ENCODE assay signal across 18 mouse cellular contexts in genomic region chr15:97864361-97865045, GRCm38 (mm10). TPM values are rescaled to one million over a fixed set of nuclear protein-coding genes. Genes with fewer than 3 reads are reported as not detected.
A peak's percentile ranks its signal among the peaks of the same experiment; 100 is the strongest.
DNase-seq lines count a peak whose midpoint lies in the region; ATAC-seq and TF ChIP-seq lines count a peak whose summit lies in the region.
"Had no signal": no experiment of that assay in that cellular context is flagged by ENCODE, and none has a peak within 500 bp of the region (broad histone marks: within the 10 kb centered on the region; RNA-seq: fewer than 3 reads in every experiment).

No protein-coding gene starts in this region.

- no peak; the same call in 1 of the 2 replicates for ATAC-seq in heart, postnatal 0 days (ENCODE audit: insufficient read depth, low read depth)
- 0 out of 2 replicates have a peak, but pooled peaks have one; percentile 26 for ATAC-seq in liver, embryonic 12.5 days
- ATAC-seq in liver, postnatal 0 days, result no peak; the same call in 1 of the 2 replicates
- no peak for ATAC-seq in G1E (ENCODE audit: extremely low read depth, insufficient number of reproducible peaks, low FRiP score, poor library complexity, severe bottlenecking)
- ATAC-seq: forebrain, embryonic 15.5 days; midbrain, embryonic 16.5 days had no signal

- H3K36me3 ChIP-seq in heart, postnatal 0 days (replicated peaks; ENCODE audit: control insufficient read depth, insufficient read depth, low read length), result no peaks in the 10 kb centered on the region
- peaks cover 5% of the 10 kb centered on the region; the same call in 1 of the 2 replicates for H3K36me3 ChIP-seq in liver, embryonic 12.5 days
- H3K36me3 ChIP-seq in liver, postnatal 0 days (replicated peaks; ENCODE audit: insufficient read depth, low read length), result no peaks in the 10 kb centered on the region
- H3K36me3 ChIP-seq in G1E (replicated peaks) (no peaks in the 10 kb centered on the region), MEL (ENCODE audit: control insufficient read depth in 1 of 2, insufficient read depth in 2 of 2, low read length in 2 of 2) (peaks cover 23 to 28% of the 10 kb centered on the region in 2 experiments)
- H3K36me3 ChIP-seq: embryonic facial prominence, embryonic 12.5 days; forebrain, embryonic 15.5 days had no signal

- H3K4me3 ChIP-seq in heart, postnatal 0 days (ENCODE audit: low read depth, low read length), result no peak overlapping the region
- H3K4me3 ChIP-seq in liver, embryonic 12.5 days, result no peak overlapping the region
- no peak overlapping the region for H3K4me3 ChIP-seq in liver, postnatal 0 days (ENCODE audit: low read depth, low read length)
- H3K4me3 ChIP-seq in G1E (ENCODE audit: low read depth, low read length), result 0 out of 2 replicates have a peak overlapping the region, but pooled peaks have one; percentile 9
- no peak overlapping the region for H3K4me3 ChIP-seq in MEL (ENCODE audit: control insufficient read depth in 1 of 2, insufficient read depth in 1 of 2, low read depth in 2 of 2, low read length in 2 of 2)
- H3K4me3 ChIP-seq: embryonic facial prominence, embryonic 12.5 days; forebrain, embryonic 15.5 days had no signal

- H3K27me3 ChIP-seq in heart, postnatal 0 days (ENCODE audit: control insufficient read depth, insufficient read depth, low read length), result 0 out of 2 replicates have a peak, but pooled peaks cover 5% of the 10 kb centered on the region
- no peaks in the 10 kb centered on the region for H3K27me3 ChIP-seq in liver, embryonic 12.5 days (replicated peaks)
- H3K27me3 ChIP-seq in liver, postnatal 0 days (ENCODE audit: insufficient read depth, low read length), result no peaks in the 10 kb centered on the region
- H3K27me3 ChIP-seq in G1E (ENCODE audit: insufficient read depth, low read length) (peaks cover 7% of the 10 kb centered on the region; the same call in 1 of the 2 replicates), MEL (ENCODE audit: control insufficient read depth in 1 of 2, insufficient read depth in 2 of 2, low read length in 2 of 2) (no peaks in the 10 kb centered on the region)
- H3K27me3 ChIP-seq: embryonic facial prominence, embryonic 12.5 days; forebrain, embryonic 15.5 days had no signal

- TF ChIP-seq CTCF in heart, postnatal 0 days (IDR thresholded peaks at IDR 0.05; ENCODE audit: low read depth), result no peak
- TF ChIP-seq CTCF in liver, postnatal 0 days (IDR thresholded peaks at IDR 0.05; ENCODE audit: low read depth), result no peak
- TF ChIP-seq CTCF in G1E (IDR thresholded peaks at IDR 0.05; ENCODE audit: low read depth, low read length) (no peak), MEL (IDR thresholded peaks at IDR 0.05 in 2 of 3, conservative IDR thresholded peaks at IDR 0.05 in 1 of 3; ENCODE audit: control insufficient read depth in 1 of 3, insufficient read depth in 1 of 3, low read depth in 2 of 3, low read length in 3 of 3, poor library complexity in 1 of 3, severe bottlenecking in 1 of 3) (no peak)

- H3K27ac ChIP-seq in heart, postnatal 0 days (ENCODE audit: low read depth), result 0 out of 2 replicates have a peak overlapping the region, but pooled peaks have one; percentile 36
- H3K27ac ChIP-seq in liver, embryonic 12.5 days, result peak overlapping the region; percentile 57
- no peak overlapping the region for H3K27ac ChIP-seq in liver, postnatal 0 days (ENCODE audit: low read depth)
- peak overlapping the region; percentile 54 for H3K27ac ChIP-seq in MEL (ENCODE audit: control insufficient read depth, low read depth, low read length)
- H3K27ac ChIP-seq: embryonic facial prominence, embryonic 12.5 days; forebrain, embryonic 15.5 days; macrophage had no signal

- no peak overlapping the region for H3K9ac ChIP-seq in heart, postnatal 0 days (replicated peaks; ENCODE audit: low read depth, low read length)
- H3K9ac ChIP-seq in liver, embryonic 12.5 days, result no peak overlapping the region; the same call in 1 of the 2 replicates
- no peak overlapping the region for H3K9ac ChIP-seq in liver, postnatal 0 days (replicated peaks)
- H3K9ac ChIP-seq in MEL (ENCODE audit: control insufficient read depth, low read depth, low read length, poor library complexity, severe bottlenecking), result no peak overlapping the region
- H3K9ac ChIP-seq: embryonic facial prominence, embryonic 12.5 days; forebrain, embryonic 15.5 days had no signal

- no peaks in the 10 kb centered on the region for H3K9me3 ChIP-seq in heart, postnatal 0 days (replicated peaks; ENCODE audit: control insufficient read depth, low read length)
- peaks cover 5% of the 10 kb centered on the region; the same call in 1 of the 2 replicates for H3K9me3 ChIP-seq in liver, embryonic 12.5 days (replicated peaks)
- H3K9me3 ChIP-seq in liver, postnatal 0 days (ENCODE audit: low read length), result peaks cover 3% of the 10 kb centered on the region; the same call in 1 of the 2 replicates
- H3K9me3 ChIP-seq in G1E (replicated peaks) (peaks cover 10% of the 10 kb centered on the region), MEL (replicated peaks; ENCODE audit: insufficient read depth, low read length) (no peaks in the 10 kb centered on the region)
- H3K9me3 ChIP-seq: embryonic facial prominence, embryonic 12.5 days; forebrain, embryonic 15.5 days had no signal

- H3K4me2 ChIP-seq in heart, postnatal 0 days (ENCODE audit: low read depth, low read length), result no peak overlapping the region
- H3K4me2 ChIP-seq in liver, embryonic 12.5 days, result no peak overlapping the region
- no peak overlapping the region for H3K4me2 ChIP-seq in liver, postnatal 0 days (ENCODE audit: low read depth, low read length)
- H3K4me2 ChIP-seq: embryonic facial prominence, embryonic 12.5 days had no signal

- TF ChIP-seq RAD21 in MEL (IDR thresholded peaks at IDR 0.05; ENCODE audit: low read depth, low read length), result no peak

- H3K4me1 ChIP-seq in heart, postnatal 0 days (ENCODE audit: control insufficient read depth, insufficient read depth), result peaks cover 10% of the 10 kb centered on the region
- peaks cover 31% of the 10 kb centered on the region for H3K4me1 ChIP-seq in liver, embryonic 12.5 days
- H3K4me1 ChIP-seq in liver, postnatal 0 days (ENCODE audit: insufficient read depth), result no peaks in the 10 kb centered on the region
- peaks cover 32% of the 10 kb centered on the region for H3K4me1 ChIP-seq in G1E (ENCODE audit: insufficient read depth, low read depth, low read length)
- peaks cover 27 to 35% of the 10 kb centered on the region in 2 experiments for H3K4me1 ChIP-seq in MEL (ENCODE audit: control insufficient read depth in 1 of 2, insufficient read depth in 2 of 2, low read length in 2 of 2)

- 45% methylated on average over 8 of the region's 8 CpGs for WGBS in heart, postnatal 0 days
- 61% methylated on average over 8 of the region's 8 CpGs for WGBS in liver, embryonic 12.5 days (ENCODE audit: insufficient replicate concordance)
- 71% methylated on average over 8 of the region's 8 CpGs for WGBS in liver, postnatal 0 days (ENCODE audit: insufficient replicate concordance)

- no peak; a peak in 1 of 4 replicates for TF ChIP-seq POLR2A in MEL (IDR thresholded peaks at IDR 0.05; ENCODE audit: control insufficient read depth in 1 of 2, insufficient read depth in 1 of 2, low read depth in 1 of 2, low read length in 2 of 2, poor library complexity in 1 of 2)

- H3K79me2 ChIP-seq in MEL (ENCODE audit: control insufficient read depth, insufficient read depth, low read length, poor library complexity), result no peaks in the 10 kb centered on the region

- DNase-seq in heart, postnatal 0 days (ENCODE audit: low spot score), result no peak
- no peak for DNase-seq in heart, postnatal 4 days
- DNase-seq in liver, postnatal 0 days, result no peak
- DNase-seq in G1E (ENCODE audit: low spot score) (no peak), MEL (ENCODE audit: low read depth, low spot score) (peak; percentile 43)
- no peak for DNase-seq in right cerebral cortex, adult 2 months (ENCODE audit: low spot score in 2 of 2)
- DNase-seq: cerebellum, adult 9-10 months; gastrocnemius, postnatal 36 days; kidney, postnatal 25 days; layer of hippocampus, adult 9-11 months; right cerebral cortex, adult 18-20 months; spleen, adult 18-20 months; thymus, postnatal 36 days had no signal

- TF ChIP-seq EP300 in heart, postnatal 0 days (IDR thresholded peaks at IDR 0.05; ENCODE audit: low read depth), result no peak
- TF ChIP-seq EP300 in liver, postnatal 0 days (IDR thresholded peaks at IDR 0.05; ENCODE audit: low read depth), result no peak
- no peak for TF ChIP-seq EP300 in MEL (IDR thresholded peaks at IDR 0.05; ENCODE audit: low read depth in 1 of 2, low read length in 2 of 2)

TF ChIP-seq in MEL, 35 proteins besides CTCF, POLR2A, EP300 and RAD21:
- TF ChIP-seq USF2 (IDR thresholded peaks at IDR 0.05; ENCODE audit: borderline replicate concordance in 1 of 2, insufficient read depth in 1 of 2, low read depth in 1 of 2, low read length in 2 of 2), result no peak
- peak; percentile 43; the same call in 1 of the 2 replicates for TF ChIP-seq POLR2AphosphoS5 (IDR thresholded peaks at IDR 0.05; ENCODE audit: borderline replicate concordance, low read depth, low read length)
- TF ChIP-seq SMC3 (IDR thresholded peaks at IDR 0.05; ENCODE audit: low read depth, low read length), result no peak
- 0 out of 2 replicates have a peak, but pooled peaks have one; percentile 8 for TF ChIP-seq MYC (IDR thresholded peaks at IDR 0.05; ENCODE audit: low read depth, low read length)

RNA-seq across cellular contexts. Expression of gene Hdac7, which starts 20.2 kb away (rescaled TPM):
- 34.4 and 36.9 TPM in 2 replicates for total RNA-seq in heart, postnatal 0 days (2014; rRNA removed; ENCODE audit: low replicate concordance)
- 15.6 TPM in 2 replicates for polyA plus RNA-seq in heart, postnatal 0 days (2015; fragmentation: Nextera tagmentation; extraction: Ambion mirVana)
- total RNA-seq in heart, postnatal 4 days (2021), result 10 to 100 TPM; 51.6 to 52.0 TPM
- polyA plus RNA-seq in liver, embryonic 12.5 days (2016; fragmentation: Nextera tagmentation; extraction: Ambion mirVana), result 14.0 and 14.3 TPM in 2 replicates
- polyA plus RNA-seq in liver, postnatal 0 days (2015; fragmentation: Nextera tagmentation; extraction: Ambion mirVana), result 5.3 TPM in 2 replicates
- total RNA-seq in G1E (2014; fragmentation: Nextera tagmentation) (20.4 and 21.1 TPM in 2 replicates), G1E (2017) (3.0 and 3.9 TPM in 2 replicates), MEL (2012; rRNA removed) (100 and 102 TPM in 2 replicates)
- polyA plus RNA-seq in G1E (2012) (117 and 164 TPM in 2 replicates), MEL (2012; ENCODE audit: insufficient read depth in 1 of 2, insufficient read length in 2 of 2, low read depth in 1 of 2, low replicate concordance in 2 of 2, missing spikeins in 1 of 2) (100 to 1,000 TPM in 1 of 2 experiments, not detected in 1; 389 TPM)

RNA-seq across cellular contexts. Expression of gene Vdr, which starts 45.9 kb away (rescaled TPM):
- 0.15 and 1.7 TPM in 2 replicates for total RNA-seq in heart, postnatal 0 days (2014; rRNA removed; ENCODE audit: low replicate concordance)
- 1.3 and 2.6 TPM in 2 replicates for polyA plus RNA-seq in heart, postnatal 0 days (2015; fragmentation: Nextera tagmentation; extraction: Ambion mirVana)
- 1 to 10 TPM; 2.8 to 3.0 TPM for total RNA-seq in heart, postnatal 4 days (2021)
- polyA plus RNA-seq in liver, embryonic 12.5 days (2016; fragmentation: Nextera tagmentation; extraction: Ambion mirVana), result 0.46 and 0.66 TPM in 2 replicates
- polyA plus RNA-seq in liver, postnatal 0 days (2015; fragmentation: Nextera tagmentation; extraction: Ambion mirVana), result 0.07 and 0.25 TPM in 2 replicates
- total RNA-seq in G1E (2014; fragmentation: Nextera tagmentation) (0.45 and 1.1 TPM in 2 replicates), G1E (2017) (0.23 and 0.33 TPM in 2 replicates), MEL (2012; rRNA removed) (0.54 and 0.69 TPM in 2 replicates)
- polyA plus RNA-seq in G1E (2012) (0.09 and 0.11 TPM in 2 replicates), MEL (2012; ENCODE audit: insufficient read depth in 1 of 2, insufficient read length in 2 of 2, low read depth in 1 of 2, low replicate concordance in 2 of 2, missing spikeins in 1 of 2) (1 to 10 TPM in 1 of 2 experiments, not detected in 1; 1.9 TPM)
